Mouse (Mus musculus): ENCODE results near the gene Gck.
"Not testable (repeated sequence)": the region's sequence is repeated elsewhere in the genome, so short reads cannot be mapped to it uniquely, and the experiment has no call there.

The Gck gene

GRCm38 (mm10) chr11:5955546-5956276 is 5.8 kb upstream of the Gck start, which contains the start of gene Ykt6:
TSS of gene Ykt6 (plus strand) at chr11:5955693.
- peak; percentile 89 for DNase-seq (ENCODE audit: low read depth, low spot score)

- DNase-seq (ENCODE audit: low read depth, low spot score): peak; percentile 58
Measured at GRCm38 (mm10) chr11:5954965-5955504, 5.2 kb upstream of the Gck start.

GRCm38 (mm10) chr11:5954435-5954834 is 4.6 kb upstream of the Gck start:
- DNase-seq (ENCODE audit: low read depth, low spot score): no peak

- DNase-seq (ENCODE audit: low read depth, low spot score): peak; percentile 39
Measured at GRCm38 (mm10) chr11:5953130-5953765, 3.4 kb upstream of the Gck start.

GRCm38 (mm10) chr11:5952501-5952900 is 2.6 kb upstream of the Gck start:
- no peak for DNase-seq (ENCODE audit: low read depth, low spot score)

GRCm38 (mm10) chr11:5948546-5949250 is 1.2 kb downstream of the Gck start:
- no peak for DNase-seq (ENCODE audit: low read depth, low spot score)

- no peak for DNase-seq (ENCODE audit: low read depth, low spot score)
Measured at GRCm38 (mm10) chr11:5947796-5948195, 2.1 kb downstream of the Gck start.

GRCm38 (mm10) chr11:5945096-5945495 is 4.8 kb downstream of the Gck start:
- no peak for DNase-seq (ENCODE audit: low read depth, low spot score)

GRCm38 (mm10) chr11:5942966-5943365 is 6.9 kb downstream of the Gck start:
- DNase-seq (ENCODE audit: low read depth, low spot score): no peak

GRCm38 (mm10) chr11:5934531-5934930 is 15.3 kb downstream of the Gck start:
- not testable (repeated sequence) for DNase-seq (ENCODE audit: low read depth, low spot score)

- DNase-seq (ENCODE audit: low read depth, low spot score): not testable (repeated sequence)
Measured at GRCm38 (mm10) chr11:5931947-5932346, 17.9 kb downstream of the Gck start.

GRCm38 (mm10) chr11:5930578-5930977 is 19.3 kb downstream of the Gck start:
- DNase-seq (ENCODE audit: low read depth, low spot score): no peak

GRCm38 (mm10) chr11:5926696-5927220 is 23.1 kb downstream of the Gck start:
- no peak for DNase-seq (ENCODE audit: low read depth, low spot score)

GRCm38 (mm10) chr11:5924699-5925098 is 25.2 kb downstream of the Gck start:
- no peak for DNase-seq (ENCODE audit: low read depth, low spot score)

GRCm38 (mm10) chr11:5920323-5920960 is 29.4 kb downstream of the Gck start:
- DNase-seq (ENCODE audit: low read depth, low spot score): peak; percentile 30

GRCm38 (mm10) chr11:5919606-5920005 is 30.3 kb downstream of the Gck start:
- DNase-seq (ENCODE audit: low read depth, low spot score): no peak

GRCm38 (mm10) chr11:5918111-5918510 is 31.8 kb downstream of the Gck start:
- no peak for DNase-seq (ENCODE audit: low read depth, low spot score)

GRCm38 (mm10) chr11:5916178-5916548 is 33.7 kb downstream of the Gck start:
- no peak for DNase-seq (ENCODE audit: low read depth, low spot score)

GRCm38 (mm10) chr11:5915429-5916177 is 34.3 kb downstream of the Gck start:
- no peak for DNase-seq (ENCODE audit: low read depth, low spot score)

- DNase-seq (ENCODE audit: low read depth, low spot score): no peak
Measured at GRCm38 (mm10) chr11:5914940-5915339, 34.9 kb downstream of the Gck start.

- no peak for DNase-seq (ENCODE audit: low read depth, low spot score)
Measured at GRCm38 (mm10) chr11:5913936-5914335, 35.9 kb downstream of the Gck start.
